Mouse (Mus musculus): ENCODE results near the gene Ptcd1. TPM values are rescaled to one million over a fixed set of nuclear protein-coding genes. Genes with fewer than 3 reads are reported as not detected.
"Not testable (repeated sequence)": the region's sequence is repeated elsewhere in the genome, so short reads cannot be mapped to it uniquely, and the experiment has no call there.

Ptcd1 gene
- total RNA-seq, 4 experiments from 2014 or later = 20.2 to 23.4 (median 21.8) TPM

DNA sequence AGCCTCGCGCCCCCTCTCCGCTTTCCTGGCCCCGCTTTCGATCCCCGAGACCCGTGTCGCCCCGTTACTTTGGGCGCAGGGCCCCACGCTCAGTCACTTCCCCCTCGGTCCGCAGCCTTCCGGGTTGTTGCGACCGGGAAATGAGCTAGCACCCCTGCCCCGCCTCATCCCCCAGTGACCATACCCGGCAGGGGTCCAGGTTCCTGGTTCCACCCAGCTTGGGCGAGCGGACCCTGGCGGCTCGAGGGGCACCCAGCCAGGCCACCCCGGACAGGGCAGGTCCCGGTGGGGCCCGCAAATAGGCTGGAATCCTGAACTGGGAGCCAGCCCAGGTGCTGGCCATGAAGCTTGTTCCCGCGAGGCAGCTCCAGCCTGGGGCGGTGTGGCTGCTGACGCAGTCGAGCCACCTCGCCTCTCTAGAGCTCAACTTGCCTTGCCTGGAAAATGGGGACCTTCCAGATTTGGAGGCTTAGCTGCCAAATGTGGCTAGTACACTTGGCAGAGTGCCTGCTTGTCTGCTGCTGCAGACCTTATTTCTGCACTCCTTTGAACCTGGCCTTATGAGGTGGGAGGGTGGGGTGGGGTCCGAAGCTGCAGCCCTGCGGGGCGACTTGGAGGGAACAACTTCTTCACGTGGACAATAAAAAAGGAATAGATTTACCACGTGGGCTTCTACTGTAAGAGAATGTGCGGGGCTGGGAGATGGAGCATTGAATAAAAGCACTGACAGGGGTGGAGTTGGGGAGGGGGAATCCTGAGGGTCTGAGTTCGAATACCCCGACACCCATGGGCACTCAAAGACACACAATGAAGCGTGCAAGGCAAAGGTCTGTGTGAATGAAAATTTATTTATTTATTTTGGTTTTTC, 52.1 kb downstream of the Ptcd1 start:
- DNase-seq (ENCODE audit: low spot score in 2 of 2) = no peak

DNA sequence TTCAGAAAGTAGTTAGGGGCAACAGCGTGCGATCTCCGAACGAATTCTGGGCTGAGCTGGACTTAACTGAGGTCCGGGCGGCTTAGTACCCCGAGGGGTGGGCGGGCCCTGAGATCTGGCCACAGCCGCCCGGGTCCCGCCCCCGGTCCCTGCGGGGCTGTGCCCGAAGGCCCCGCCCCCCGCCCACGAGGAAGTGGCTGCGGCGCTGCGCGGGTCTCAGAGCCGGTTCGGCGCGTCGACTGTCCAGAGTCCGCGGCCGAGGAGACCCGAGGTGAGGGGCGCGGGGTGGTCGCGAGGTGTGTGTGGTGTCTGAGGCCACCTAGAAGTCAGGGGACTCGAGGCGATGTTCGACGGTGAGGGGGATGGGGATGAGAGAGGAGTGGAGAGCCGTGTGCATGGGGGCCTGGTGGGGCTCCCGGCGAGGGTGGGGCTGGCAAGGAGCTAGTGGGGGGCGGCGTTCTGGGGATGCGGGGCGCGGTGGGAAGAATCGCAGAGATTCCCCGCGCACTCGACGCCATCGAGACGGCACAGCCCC, 52.8 kb downstream of the Ptcd1 start, which contains the start of gene Arpc1b:
Arpc1b (plus strand) TSS at position 145 of the 535 bp plus-strand sequence.
- no peak for DNase-seq (ENCODE audit: low spot score in 2 of 2)

DNA sequence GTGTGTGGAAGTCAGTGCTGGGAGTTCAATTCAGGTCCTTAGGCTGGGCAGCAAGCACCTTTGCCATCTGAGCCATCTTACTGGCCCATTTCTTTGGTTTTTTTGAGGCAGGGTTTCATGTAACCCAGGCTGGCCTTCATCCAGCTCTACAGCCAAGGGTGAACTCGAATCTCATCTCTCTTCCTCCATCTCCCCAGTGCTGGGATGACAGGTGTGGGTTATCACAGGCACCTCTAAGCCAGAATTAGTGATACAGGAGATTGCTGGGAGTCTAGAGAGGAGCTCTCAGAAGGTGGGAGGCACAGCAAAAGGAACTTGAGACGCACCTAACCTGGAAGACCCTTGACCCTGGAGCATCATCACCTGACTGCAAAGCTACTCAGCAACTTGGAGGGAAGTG, 53.5 kb downstream of the Ptcd1 start:
- no peak for DNase-seq (ENCODE audit: low spot score in 2 of 2)

DNA sequence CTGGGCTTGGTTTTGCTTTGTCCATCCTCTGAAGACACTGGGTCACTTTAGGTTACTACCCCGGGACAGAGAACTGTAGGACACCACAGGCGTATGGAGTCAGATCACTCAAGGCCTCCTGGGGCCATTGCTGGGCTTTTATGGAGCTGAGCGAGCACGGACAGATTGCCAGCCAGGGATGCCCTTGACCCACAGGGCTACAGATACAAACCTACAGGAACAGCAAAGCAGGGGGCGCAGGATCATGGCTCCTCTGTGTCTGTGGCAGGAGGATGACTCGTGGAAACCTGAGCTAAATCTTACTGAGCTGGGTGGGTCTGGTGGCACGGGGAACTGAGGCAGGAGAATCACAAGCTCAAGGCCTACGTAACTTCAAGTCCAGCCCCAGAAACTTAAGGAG, 54.3 kb downstream of the Ptcd1 start:
- DNase-seq (ENCODE audit: low spot score in 2 of 2) = no peak

DNA sequence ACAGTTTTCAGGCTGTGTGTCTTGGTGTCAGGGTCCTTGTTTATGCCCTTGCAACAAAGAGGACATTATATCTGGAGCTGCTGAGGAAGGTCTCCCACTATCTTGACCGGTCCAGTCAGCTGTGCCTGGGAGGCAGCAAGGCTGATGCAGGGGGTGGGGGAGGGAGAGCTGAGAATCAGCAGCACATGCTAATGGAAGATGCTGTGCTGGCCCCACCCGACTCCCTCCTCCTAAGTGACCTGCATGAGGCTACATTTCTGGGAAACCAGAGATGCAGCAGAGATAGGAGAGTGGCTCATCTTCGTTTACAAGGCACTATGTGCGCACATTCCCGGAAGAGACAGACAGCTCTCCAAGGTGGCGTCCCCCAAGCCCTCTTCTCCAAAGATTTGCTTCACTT, 56.5 kb downstream of the Ptcd1 start:
- no peak for DNase-seq (ENCODE audit: low spot score in 2 of 2)

DNA sequence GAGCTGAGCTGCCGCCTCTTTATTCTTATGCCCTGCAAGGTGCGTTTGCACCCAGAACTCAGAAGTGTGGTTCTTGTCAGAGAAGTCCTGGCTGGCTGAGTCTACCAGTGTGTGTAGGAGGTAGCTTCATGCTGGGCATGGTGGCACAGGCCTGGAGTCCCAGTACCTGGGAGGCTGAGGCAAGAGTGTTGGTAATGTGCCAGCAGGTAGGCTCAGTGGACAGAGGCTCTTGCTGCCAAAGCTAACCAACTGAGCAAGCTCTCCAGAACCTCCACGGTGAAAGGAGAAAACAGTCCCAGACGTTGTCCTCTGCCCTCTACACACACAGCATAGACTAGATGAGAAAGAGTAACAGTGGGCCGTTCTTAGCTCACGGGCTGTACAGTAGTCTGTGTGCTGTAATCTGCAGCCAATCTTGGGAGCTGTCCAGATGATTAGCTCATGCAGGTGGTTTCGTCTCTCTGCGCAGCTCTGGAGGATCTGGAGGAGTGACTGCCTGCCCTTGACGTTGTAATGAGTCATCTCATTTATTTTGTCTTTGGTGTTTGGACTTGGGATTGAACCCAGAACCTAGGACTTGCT, 61.1 kb downstream of the Ptcd1 start:
- DNase-seq (ENCODE audit: low spot score in 2 of 2) = no peak

DNA sequence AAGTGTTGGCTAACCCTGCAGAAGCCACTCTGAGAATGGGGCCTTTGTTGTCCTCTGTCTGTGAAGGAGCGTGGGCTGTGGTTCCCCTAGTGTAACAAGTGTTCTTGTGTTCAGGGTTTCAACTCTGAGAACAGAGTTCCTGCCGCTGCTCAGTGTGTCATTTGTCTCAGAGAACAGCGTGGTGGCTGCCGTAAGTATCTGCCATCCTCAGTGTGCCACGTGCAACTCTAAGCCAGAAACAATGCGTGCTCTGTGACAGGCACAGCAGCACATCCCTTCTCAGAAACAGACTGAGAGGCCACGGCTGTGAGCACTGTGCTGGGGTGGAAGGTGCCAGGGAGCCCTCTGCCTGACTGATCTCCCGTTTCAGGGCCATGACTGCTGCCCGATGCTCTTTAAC, 62.6 kb downstream of the Ptcd1 start:
- DNase-seq (ENCODE audit: low spot score in 2 of 2) = no peak

DNA sequence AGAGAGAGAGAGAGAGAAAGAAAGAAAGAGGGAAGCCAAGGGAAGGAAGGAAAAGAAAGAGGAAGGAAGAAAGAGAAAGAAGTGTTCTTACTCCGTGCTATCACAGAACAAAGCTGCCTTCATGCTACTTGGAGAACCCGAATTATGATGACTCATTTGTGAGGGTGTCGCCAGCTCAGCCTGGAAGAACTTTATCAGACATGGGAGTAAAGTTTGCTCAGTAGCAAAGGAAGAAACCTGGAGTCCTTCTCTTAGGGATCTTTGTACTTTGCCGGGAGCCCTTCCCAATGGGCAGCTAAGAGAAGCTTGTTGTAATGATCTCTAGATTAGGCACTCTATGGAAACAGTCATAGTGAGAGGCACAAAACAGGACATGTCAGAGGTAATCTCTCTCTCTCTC, 64.2 kb downstream of the Ptcd1 start:
- no peak for DNase-seq (ENCODE audit: low spot score in 2 of 2)

DNA sequence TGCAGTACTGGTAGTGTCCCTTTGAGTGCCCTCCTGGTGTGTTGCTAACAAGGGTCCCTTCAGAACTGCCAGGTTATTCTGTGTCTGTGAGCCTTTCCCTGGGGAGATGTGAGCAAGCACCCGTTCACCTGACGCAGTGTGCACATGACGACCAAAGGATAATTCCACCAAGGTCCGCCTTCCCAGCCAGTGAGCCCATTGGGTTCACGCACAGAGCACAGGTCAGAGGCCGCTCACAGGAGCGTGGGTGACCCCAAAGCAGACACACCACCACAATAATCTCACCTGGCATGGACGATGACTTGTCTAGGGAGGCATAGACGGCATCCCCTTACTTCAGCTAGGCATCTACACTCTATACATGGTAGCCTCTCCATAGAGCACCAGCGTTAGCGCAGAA, 65.5 kb downstream of the Ptcd1 start:
- not testable (repeated sequence) for DNase-seq (ENCODE audit: low spot score in 2 of 2)

DNA sequence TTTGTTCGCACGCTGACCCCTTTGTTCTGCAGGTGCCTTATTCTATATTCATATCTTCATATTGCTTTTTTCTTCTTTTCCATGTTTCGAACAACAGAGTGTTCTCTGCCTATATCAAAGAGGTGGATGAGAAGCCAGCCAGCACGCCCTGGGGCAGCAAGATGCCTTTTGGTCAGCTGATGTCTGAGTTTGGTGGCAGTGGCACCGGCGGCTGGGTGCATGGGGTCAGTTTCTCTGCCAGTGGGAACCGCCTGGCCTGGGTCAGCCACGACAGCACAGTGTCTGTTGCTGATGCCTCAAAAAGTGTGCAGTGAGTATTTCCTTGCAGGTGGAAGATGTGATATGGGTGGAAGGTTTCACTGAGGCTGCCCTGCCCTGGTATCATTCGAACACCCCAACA, 65.9 kb downstream of the Ptcd1 start:
- no peak for DNase-seq (ENCODE audit: low spot score in 2 of 2)

DNA sequence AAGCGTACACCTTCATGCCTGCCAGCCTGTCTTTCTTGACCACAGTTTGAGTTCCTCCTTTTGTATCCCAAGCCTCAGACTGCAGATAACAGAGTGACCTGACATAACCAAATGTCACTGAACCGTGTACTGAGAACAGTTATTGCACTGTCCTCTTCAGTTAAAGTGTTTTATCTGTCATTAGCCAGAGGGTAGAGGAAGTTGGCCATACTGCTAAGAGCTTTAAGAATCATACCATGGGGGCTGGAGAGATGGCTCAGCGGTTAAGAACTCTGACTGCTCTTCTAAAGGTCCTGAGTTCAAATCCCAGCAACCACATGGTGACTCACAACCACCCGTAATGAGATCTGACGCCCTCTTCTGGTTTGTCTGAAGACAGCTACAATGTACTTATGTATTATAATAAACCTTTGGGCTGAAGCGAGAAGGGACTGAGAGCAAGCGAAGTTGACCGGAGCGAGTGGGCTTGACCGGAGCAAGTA, 68.5 kb downstream of the Ptcd1 start:
- no peak for DNase-seq (ENCODE audit: low spot score in 2 of 2)

Other genes with a start within 250 kb of the Ptcd1 start
- gene Smurf1, start 201.3 kb downstream of the Ptcd1 start, total RNA-seq (2022) = 10 to 100 TPM; 32.4 to 38.4 (median 37.2) TPM
- gene Gm4871, start 134.4 kb downstream of the Ptcd1 start, total RNA-seq (2022) = not detected
- not detected for gene 1700018F24Rik, start 124.1 kb downstream of the Ptcd1 start, total RNA-seq (2022)
- gene Arpc1a, start 83.3 kb downstream of the Ptcd1 start, total RNA-seq (2022) = 100 to 1,000 TPM; 213 to 219 (median 216) TPM
- not detected for gene Kpna7, start 83.1 kb downstream of the Ptcd1 start, total RNA-seq (2022)
- 10 to 100 TPM; 17.4 to 47.4 (median 23.9) TPM for gene Arpc1b, start 52.9 kb downstream of the Ptcd1 start, total RNA-seq (2022)
- gene Pdap1, start 26.9 kb downstream of the Ptcd1 start, total RNA-seq (2022) = 100 to 1,000 TPM in 1 of 4 experiments, 10 to 100 TPM in 3; 77.5 to 101 (median 86.1) TPM
- 10 to 100 TPM; 70.3 to 76.5 (median 74.1) TPM for gene Bud31, start 26.7 kb downstream of the Ptcd1 start, total RNA-seq (2022)
- gene Cpsf4, start 105 bp upstream of the Ptcd1 start, total RNA-seq (2022) = 10 to 100 TPM; 19.2 to 25.9 (median 22.6) TPM
- 100 to 1,000 TPM; 243 to 395 (median 326) TPM for gene Atp5j2, start 25.0 kb upstream of the Ptcd1 start, total RNA-seq (2022)
- 10 to 100 TPM; 13.3 to 14.3 (median 14.0) TPM for gene Zkscan14, start 34.8 kb upstream of the Ptcd1 start, total RNA-seq (2022)
- 10 to 100 TPM; 10.4 to 12.2 (median 10.9) TPM for gene Zkscan5, start 37.5 kb upstream of the Ptcd1 start, total RNA-seq (2022)
- gene Zfp655, start 64.6 kb upstream of the Ptcd1 start, total RNA-seq (2022) = 10 to 100 TPM; 31.6 to 35.8 (median 31.9) TPM
- 10 to 100 TPM; 18.5 to 24.1 (median 22.5) TPM for gene Zscan25, start 113.4 kb upstream of the Ptcd1 start, total RNA-seq (2022)
- under 1 TPM; 0.30 to 0.48 (median 0.34) TPM for gene Cyp3a57, start 178.2 kb upstream of the Ptcd1 start, total RNA-seq (2022)